Mouse (Mus musculus): ENCODE results near the gene Rbms3. TPM values are rescaled to one million over a fixed set of nuclear protein-coding genes. Genes with fewer than 3 reads are reported as not detected.

Gene Rbms3
- total and polyA plus RNA-seq, 3 experiments, result 8.1 to 12.5 (median 8.8) TPM

GRCm38 (mm10) chr9:116728655-116729054 lies 901.1 kb downstream of the Rbms3 start:
- no peaks in the 10 kb centered on the region for H3K27me3 ChIP-seq (ENCODE audit: control insufficient read depth, insufficient read depth, low read length)
- H3K4me3 ChIP-seq, result no peak overlapping the region
- H3K79me2 ChIP-seq (replicated peaks; ENCODE audit: control insufficient read depth, insufficient read depth, low read length), result no peaks in the 10 kb centered on the region
- no peak overlapping the region for H3K27ac ChIP-seq
- DNase-seq, result no peak
- TF ChIP-seq CTCF (IDR thresholded peaks at IDR 0.05) (no peak), EP300 (IDR thresholded peaks at IDR 0.05; ENCODE audit: insufficient read depth, low read depth, low read length) (no peak), POLR2A (IDR thresholded peaks at IDR 0.05; ENCODE audit: insufficient read depth, low read depth, low read length) (no peak)
- WGBS, result 87% methylated on average over 7 of the region's 7 CpGs
- no peaks in the 10 kb centered on the region for H3K4me1 ChIP-seq (ENCODE audit: control insufficient read depth, insufficient read depth, low read length)
- intact Hi-C loops (cut with DNase I), result no loop called here
- no peak overlapping the region for H3K9ac ChIP-seq (ENCODE audit: low read depth, low read length)
- no peaks in the 10 kb centered on the region for H3K36me3 ChIP-seq (ENCODE audit: control insufficient read depth, insufficient read depth, low read length)

GRCm38 (mm10) chr9:116728093-116728492 lies 901.6 kb downstream of the Rbms3 start:
- DNase-seq, result no peak
- no peak overlapping the region for H3K4me3 ChIP-seq
- no peaks in the 10 kb centered on the region for H3K27me3 ChIP-seq (ENCODE audit: control insufficient read depth, insufficient read depth, low read length)
- H3K79me2 ChIP-seq (replicated peaks; ENCODE audit: control insufficient read depth, insufficient read depth, low read length), result no peaks in the 10 kb centered on the region
- no peaks in the 10 kb centered on the region for H3K4me1 ChIP-seq (ENCODE audit: control insufficient read depth, insufficient read depth, low read length)
- TF ChIP-seq POLR2A (IDR thresholded peaks at IDR 0.05; ENCODE audit: insufficient read depth, low read depth, low read length) (no peak), CTCF (IDR thresholded peaks at IDR 0.05) (no peak), EP300 (IDR thresholded peaks at IDR 0.05; ENCODE audit: insufficient read depth, low read depth, low read length) (no peak)
- intact Hi-C loops (cut with DNase I), result no loop called here
- H3K9ac ChIP-seq (ENCODE audit: low read depth, low read length), result no peak overlapping the region
- WGBS, result 80% methylated on average over 3 of the region's 3 CpGs
- no peaks in the 10 kb centered on the region for H3K36me3 ChIP-seq (ENCODE audit: control insufficient read depth, insufficient read depth, low read length)
- H3K27ac ChIP-seq, result no peak overlapping the region

- H3K4me3 ChIP-seq, result no peak overlapping the region
- H3K36me3 ChIP-seq (ENCODE audit: control insufficient read depth, insufficient read depth, low read length), result no peaks in the 10 kb centered on the region
- no peak overlapping the region for H3K9ac ChIP-seq (ENCODE audit: low read depth, low read length)
- TF ChIP-seq POLR2A (IDR thresholded peaks at IDR 0.05; ENCODE audit: insufficient read depth, low read depth, low read length) (no peak), CTCF (IDR thresholded peaks at IDR 0.05) (no peak), EP300 (IDR thresholded peaks at IDR 0.05; ENCODE audit: insufficient read depth, low read depth, low read length) (no peak)
- DNase-seq, result no peak
- H3K27me3 ChIP-seq (ENCODE audit: control insufficient read depth, insufficient read depth, low read length), result no peaks in the 10 kb centered on the region
- 60% methylated on average over 5 of the region's 5 CpGs for WGBS
- H3K4me1 ChIP-seq (ENCODE audit: control insufficient read depth, insufficient read depth, low read length), result no peaks in the 10 kb centered on the region
- H3K27ac ChIP-seq, result no peak overlapping the region
- H3K79me2 ChIP-seq (replicated peaks; ENCODE audit: control insufficient read depth, insufficient read depth, low read length), result no peaks in the 10 kb centered on the region
- intact Hi-C loops (cut with DNase I), result no loop called here
Observed at GRCm38 (mm10) chr9:116724581-116724980, 905.1 kb downstream of the Rbms3 start.

- H3K4me3 ChIP-seq, result no peak overlapping the region
- TF ChIP-seq POLR2A (IDR thresholded peaks at IDR 0.05; ENCODE audit: insufficient read depth, low read depth, low read length), result no peak
- TF ChIP-seq CTCF (IDR thresholded peaks at IDR 0.05), result no peak
- TF ChIP-seq EP300 (IDR thresholded peaks at IDR 0.05; ENCODE audit: insufficient read depth, low read depth, low read length), result no peak
- no peak for DNase-seq
- intact Hi-C loops (cut with DNase I), result no loop called here
- no peak overlapping the region for H3K27ac ChIP-seq
- whole genome bisulfite sequencing, result 80% methylated on average over 1 of the region's 1 CpGs
- H3K27me3 ChIP-seq (ENCODE audit: control insufficient read depth, insufficient read depth, low read length), result no peaks in the 10 kb centered on the region
- no peaks in the 10 kb centered on the region for H3K36me3 ChIP-seq (ENCODE audit: control insufficient read depth, insufficient read depth, low read length)
- no peak overlapping the region for H3K9ac ChIP-seq (ENCODE audit: low read depth, low read length)
- no peaks in the 10 kb centered on the region for H3K79me2 ChIP-seq (replicated peaks; ENCODE audit: control insufficient read depth, insufficient read depth, low read length)
- peaks cover 6% of the 10 kb centered on the region for H3K4me1 ChIP-seq (ENCODE audit: control insufficient read depth, insufficient read depth, low read length)
Observed at GRCm38 (mm10) chr9:116703119-116703518, 926.6 kb downstream of the Rbms3 start.

GRCm38 (mm10) chr9:116702611-116703010 lies 927.1 kb downstream of the Rbms3 start:
- H3K27ac ChIP-seq, result no peak overlapping the region
- H3K4me3 ChIP-seq, result no peak overlapping the region
- peaks cover 6% of the 10 kb centered on the region for H3K4me1 ChIP-seq (ENCODE audit: control insufficient read depth, insufficient read depth, low read length)
- H3K27me3 ChIP-seq (ENCODE audit: control insufficient read depth, insufficient read depth, low read length), result no peaks in the 10 kb centered on the region
- H3K9ac ChIP-seq (ENCODE audit: low read depth, low read length), result no peak overlapping the region
- TF ChIP-seq EP300 (IDR thresholded peaks at IDR 0.05; ENCODE audit: insufficient read depth, low read depth, low read length) (no peak), CTCF (IDR thresholded peaks at IDR 0.05) (no peak), POLR2A (IDR thresholded peaks at IDR 0.05; ENCODE audit: insufficient read depth, low read depth, low read length) (no peak)
- DNase-seq, result peak in 1 of 2 experiments; percentile 21
- H3K79me2 ChIP-seq (replicated peaks; ENCODE audit: control insufficient read depth, insufficient read depth, low read length), result no peaks in the 10 kb centered on the region
- intact Hi-C loops (cut with DNase I), result no loop called here
- WGBS, result 53% methylated on average over 1 of the region's 1 CpGs
- no peaks in the 10 kb centered on the region for H3K36me3 ChIP-seq (ENCODE audit: control insufficient read depth, insufficient read depth, low read length)

- intact Hi-C loops (cut with DNase I), result no loop called here
- WGBS, result 13% methylated on average over 11 of the region's 11 CpGs
- Histone ChIP-seq H3K79me2 (replicated peaks; ENCODE audit: control insufficient read depth, insufficient read depth, low read length) (no peaks in the 10 kb centered on the region), H3K9ac (ENCODE audit: low read depth, low read length) (no peak overlapping the region), H3K27ac (peak overlapping the region; percentile 19), H3K36me3 (ENCODE audit: control insufficient read depth, insufficient read depth, low read length) (no peaks in the 10 kb centered on the region), H3K4me3 (no peak overlapping the region), H3K27me3 (ENCODE audit: control insufficient read depth, insufficient read depth, low read length) (no peaks in the 10 kb centered on the region), H3K4me1 (ENCODE audit: control insufficient read depth, insufficient read depth, low read length) (peaks cover 6% of the 10 kb centered on the region)
- DNase-seq, result peak in 1 of 2 experiments; percentile 4
- TF ChIP-seq POLR2A (IDR thresholded peaks at IDR 0.05; ENCODE audit: insufficient read depth, low read depth, low read length), result no peak
- TF ChIP-seq CTCF (IDR thresholded peaks at IDR 0.05), result no peak
- no peak for TF ChIP-seq EP300 (IDR thresholded peaks at IDR 0.05; ENCODE audit: insufficient read depth, low read depth, low read length)
Observed at GRCm38 (mm10) chr9:116701511-116702179, 928.1 kb downstream of the Rbms3 start.
